Mouse (Mus musculus) cerebellum, adult 9-10 months (tissue): Measurements from ENCODE around the gene Jun.

Experiments used
- DNase-seq: peaks from one replicate; pipeline ENCODE4 v3.0.0; 2022

The Jun gene

DNA sequence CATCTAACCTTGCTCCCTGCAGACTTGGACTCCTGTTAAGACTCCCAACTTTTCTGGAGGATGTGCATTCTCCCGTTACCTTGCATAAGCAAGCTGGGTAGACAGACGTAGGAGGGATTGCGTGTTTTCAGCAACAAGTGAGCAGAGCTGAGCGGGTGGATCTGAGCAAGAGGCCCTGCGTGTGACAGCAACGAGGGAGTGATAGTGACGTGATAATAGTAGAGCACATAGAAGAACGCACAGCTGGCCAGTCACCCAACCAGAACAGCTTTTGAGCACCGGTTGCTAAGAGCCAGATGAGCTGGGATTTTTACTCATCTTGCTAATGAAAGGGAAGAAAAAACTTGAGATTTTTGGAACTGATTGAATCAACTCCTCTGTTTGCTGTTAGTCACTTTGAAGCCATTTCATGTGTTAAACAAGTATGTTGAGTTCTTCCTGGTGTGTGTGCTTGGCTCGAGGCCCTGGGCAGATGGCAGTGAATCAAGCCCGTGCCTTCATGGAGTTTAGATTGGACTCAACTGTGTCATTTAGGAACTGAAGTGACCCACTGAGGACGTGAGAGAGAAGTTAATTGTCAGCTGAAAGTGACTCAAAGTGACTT is 28.6 kb downstream of the Jun start:
- DNase-seq = no peak

DNA sequence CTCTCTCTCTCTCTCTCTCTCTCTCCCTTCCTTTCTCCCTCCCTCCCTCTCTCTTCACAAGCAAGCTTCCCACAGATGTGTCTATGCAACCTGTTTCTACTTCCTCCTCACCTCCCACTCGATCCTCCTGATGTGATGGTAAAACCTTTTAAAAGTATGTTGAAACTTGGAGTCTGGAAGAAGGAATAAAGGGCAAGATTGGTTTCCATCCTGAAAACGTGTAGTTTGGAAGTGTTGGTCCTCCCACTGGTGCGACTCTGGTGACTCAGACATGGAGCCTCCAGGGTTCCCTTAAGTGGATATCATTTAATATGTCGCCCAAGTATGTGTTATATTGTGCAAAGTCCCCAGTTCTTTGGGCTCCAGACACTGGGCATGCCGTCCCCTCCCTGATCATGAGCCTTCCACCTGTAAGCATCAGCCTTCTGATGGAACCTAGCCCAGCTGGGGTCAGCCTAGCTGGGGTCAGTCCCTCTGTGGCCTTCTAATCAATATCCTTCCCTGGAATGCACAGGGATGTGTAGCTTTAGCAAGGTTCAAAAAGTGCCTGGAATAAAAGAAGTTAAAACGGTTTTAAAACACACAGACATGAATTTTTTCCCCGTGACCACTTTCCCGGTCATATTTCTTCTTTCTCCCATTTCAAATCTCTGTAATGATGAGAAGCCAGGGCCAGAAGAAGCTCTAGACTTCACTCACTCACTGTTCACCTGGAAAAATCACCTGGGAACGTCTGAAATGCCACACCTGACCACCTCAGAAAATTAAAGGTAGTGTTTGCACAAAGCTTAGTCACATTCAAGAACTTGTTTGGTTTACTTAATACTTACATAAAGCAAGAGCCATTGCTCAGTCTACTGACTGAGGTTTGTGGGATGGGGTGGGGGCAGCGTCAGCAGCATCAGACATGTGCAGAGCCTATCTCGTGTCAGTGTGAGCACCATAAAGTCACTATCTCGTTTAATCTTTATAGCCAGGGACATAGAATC is 30.1 kb downstream of the Jun start:
- DNase-seq = no peak

DNA sequence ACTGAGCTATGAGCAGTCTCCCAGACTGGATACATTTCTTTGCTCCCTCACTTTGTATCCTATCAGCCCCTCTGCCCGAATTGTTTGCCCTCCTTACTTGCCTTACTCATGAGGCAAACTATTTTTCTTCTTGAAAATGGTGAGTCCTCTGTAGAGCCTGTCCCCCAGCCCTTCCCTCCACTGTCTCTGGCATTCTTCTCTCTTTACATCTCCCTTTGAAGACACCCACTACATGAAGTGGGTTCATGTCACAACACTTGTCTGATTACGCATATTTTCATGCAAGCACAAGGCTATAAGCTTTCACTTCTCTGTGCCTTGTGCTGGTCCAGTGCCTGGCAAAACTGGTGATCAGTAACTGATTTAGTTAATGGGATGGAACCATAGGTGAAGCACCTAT is 31.8 kb downstream of the Jun start:
- no peak for DNase-seq

DNA sequence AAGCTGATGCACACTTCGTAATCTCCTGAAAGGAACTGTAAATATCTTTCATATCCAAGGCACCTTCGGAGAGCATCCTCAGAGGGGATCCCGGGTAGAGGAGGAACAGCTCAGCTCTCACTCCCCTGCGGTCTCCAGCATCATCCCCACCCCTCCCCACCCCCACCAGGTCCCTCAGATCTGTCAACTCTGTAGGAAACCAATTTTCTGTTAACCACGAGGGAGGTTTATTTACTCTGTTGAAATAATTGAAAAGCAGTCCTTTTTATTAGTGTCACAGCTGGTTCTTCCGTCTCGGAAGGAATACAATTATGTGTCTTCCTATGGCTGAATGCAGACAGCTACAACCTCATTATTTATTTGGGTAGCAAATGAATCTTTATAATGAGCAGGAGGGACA is 33.8 kb downstream of the Jun start:
- DNase-seq = no peak

DNA sequence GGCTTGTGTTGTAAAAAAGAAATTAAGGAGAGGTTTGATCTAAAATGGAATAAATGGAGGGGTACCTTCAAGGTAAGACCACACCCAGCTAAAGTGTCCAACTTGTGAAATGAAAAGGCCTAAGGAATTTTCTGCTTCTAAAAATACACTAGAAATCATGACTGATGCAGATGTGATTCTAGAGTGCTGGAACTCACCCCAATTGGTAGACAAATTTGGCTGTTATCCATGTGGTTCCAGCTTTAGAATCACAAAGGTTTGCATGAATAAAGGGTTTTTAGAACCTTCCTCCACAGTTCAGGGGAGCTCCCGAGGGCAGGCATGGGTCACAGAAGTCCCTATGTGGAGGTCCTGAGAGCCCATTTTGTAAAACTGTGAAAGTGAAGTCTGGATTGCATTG is 39.3 kb downstream of the Jun start:
- DNase-seq = no peak

DNA sequence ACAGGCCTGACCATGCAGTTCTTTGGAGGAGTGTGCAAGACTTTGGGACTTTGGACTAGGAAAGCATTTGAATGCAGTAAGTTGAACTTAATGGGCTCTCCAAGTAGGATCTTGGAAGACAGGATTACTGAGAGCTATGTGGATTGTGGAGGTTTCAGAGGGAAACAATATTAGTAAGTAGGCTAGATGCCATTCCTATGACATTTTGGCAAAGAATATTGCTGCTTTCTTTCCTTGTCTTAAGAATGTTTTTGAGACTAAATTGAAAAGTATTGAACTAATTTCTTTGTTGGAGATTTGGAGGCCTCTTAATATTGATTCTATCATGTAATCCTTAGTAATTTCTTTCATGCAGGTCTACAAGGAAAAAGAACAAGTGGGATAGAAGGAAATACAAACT is 39.8 kb downstream of the Jun start:
- no peak for DNase-seq

DNA sequence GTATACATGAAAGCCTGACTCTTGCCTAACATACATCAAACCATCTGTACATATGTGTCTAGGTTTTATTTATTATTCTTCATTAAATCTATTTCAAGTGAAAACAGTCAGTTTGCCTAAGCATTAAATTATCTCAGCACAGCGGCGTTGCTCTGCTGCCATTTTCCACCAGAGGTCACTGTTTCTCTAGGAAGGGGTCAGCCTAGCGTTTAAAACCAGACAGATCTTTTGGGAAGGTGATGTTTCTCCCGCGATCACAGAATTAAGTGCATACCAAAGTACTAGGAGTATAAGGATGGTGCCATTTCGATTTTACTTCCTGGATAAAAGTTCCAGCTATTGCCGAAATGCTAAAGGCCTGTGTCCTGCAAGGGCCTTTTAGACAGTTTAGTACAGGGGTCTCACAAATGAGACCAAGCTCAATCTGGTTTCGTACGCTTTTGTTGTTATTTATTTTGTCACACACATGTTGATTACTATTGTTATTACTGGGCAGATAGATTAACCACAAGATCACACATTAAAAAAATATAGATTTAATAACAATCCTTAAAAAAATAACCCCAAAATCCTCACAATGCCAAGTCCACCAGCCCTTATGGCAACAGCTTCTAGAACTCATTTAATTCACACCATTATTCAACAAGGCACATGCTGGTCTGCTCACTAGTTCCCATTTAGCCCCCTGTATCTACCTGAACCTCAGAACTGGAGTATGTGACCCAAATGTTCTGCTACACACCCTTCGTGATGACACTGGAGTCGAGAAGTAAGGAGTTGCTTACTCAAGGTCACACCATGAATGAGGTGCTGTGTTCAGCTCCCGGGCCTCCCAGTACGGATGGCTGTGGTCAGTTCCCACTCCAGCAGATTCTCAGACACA is 43.6 kb downstream of the Jun start:
- peak; percentile 78 for DNase-seq

DNA sequence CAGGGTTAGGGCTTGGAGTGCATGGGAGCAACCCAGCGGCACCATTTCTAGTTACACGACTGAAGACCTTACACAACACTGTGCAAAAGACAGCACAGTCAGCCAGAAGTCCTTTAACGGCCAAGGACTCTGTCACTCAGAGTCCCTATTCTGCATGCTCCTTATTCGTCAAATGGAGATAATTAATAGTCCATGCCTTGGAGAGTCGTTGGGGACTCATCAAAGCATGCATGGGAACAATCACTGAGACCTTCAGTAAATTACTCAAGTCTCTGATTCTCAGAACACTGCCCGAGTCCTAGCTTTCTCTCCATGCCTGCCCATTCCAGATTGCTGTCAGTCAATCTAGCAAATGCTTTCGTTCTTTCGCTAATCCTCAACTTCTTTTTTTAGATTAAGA is 44.3 kb downstream of the Jun start:
- DNase-seq = no peak

DNA sequence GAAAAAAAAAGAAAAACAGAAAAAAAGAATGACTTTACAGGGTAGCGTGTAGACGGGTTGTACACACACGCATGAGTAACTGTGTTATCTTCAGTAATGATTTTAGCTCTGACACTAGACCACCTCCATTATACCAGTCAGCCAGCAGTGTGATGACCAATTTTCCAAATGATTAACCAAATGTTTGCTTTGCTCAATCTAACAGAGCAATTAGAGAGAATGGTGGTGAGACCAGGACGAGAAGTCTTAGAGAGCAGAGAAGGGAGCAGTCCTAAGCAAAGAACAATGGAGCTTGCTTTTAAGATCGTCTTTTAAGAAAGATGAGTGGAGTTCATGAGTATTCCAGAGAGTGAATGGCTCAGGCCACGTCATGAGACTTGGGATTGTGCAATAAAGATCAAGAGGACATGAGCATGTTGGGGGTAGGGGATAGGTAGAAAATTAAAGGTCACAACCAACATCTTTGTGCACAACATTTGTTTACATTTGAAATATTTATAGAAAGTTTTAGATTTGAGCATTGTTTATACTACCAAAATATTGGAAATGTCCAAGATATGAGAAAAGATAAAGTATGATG is 46.7 kb downstream of the Jun start:
- DNase-seq = no peak

DNA sequence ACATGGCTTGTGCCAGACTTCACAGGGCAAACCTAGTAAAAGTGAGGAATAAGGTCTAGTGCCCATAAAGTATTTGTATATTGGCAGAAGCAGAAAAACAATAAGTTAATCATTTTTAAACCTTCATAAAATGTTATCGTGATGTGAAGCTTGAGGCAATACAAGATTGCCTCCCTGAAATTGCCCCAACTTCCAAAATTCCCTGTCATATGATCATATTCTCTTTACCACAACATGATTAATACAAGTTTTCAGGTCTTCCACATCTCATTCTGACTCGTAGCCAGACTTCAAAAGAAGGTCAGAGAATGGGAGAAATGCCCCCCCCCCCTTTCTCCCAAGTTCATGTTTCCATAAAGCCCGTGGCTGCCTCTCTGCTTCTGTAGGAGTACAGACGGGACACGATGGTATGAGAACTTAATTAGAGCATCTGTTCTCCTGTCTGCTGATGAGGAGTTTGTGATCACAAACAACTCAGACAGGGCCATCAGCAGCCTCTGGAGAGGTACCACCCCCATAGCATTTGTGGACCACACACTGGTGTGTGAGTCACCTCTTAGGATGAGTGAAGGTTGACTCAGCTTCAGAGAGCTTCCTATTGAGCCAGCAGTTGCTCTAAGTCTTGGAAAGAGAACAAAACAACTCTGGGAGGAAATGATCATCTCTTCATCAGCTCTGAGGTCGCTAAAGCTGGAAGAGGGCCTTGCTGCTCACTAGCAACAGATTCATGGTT is 50.8 kb downstream of the Jun start:
- DNase-seq = no peak

DNA sequence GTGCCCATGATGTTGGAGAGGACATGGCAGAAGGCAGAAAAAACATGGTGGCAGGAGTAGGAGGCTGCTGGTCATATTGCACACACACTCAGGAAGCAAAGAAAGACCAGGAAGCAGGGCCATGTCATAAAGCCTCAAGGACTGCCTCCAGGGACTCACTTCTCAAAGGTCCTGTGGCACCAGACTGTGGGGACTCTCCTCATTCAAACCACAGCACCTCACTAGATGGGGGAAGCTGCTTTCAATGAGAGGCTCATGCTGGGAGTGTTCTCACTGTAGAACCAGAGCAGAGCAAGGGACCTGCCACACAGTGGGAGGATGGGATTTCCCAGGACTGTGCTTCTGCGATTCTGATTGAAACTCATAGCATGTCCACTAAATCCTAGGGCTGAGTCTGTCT is 51.9 kb downstream of the Jun start:
- no peak for DNase-seq

DNA sequence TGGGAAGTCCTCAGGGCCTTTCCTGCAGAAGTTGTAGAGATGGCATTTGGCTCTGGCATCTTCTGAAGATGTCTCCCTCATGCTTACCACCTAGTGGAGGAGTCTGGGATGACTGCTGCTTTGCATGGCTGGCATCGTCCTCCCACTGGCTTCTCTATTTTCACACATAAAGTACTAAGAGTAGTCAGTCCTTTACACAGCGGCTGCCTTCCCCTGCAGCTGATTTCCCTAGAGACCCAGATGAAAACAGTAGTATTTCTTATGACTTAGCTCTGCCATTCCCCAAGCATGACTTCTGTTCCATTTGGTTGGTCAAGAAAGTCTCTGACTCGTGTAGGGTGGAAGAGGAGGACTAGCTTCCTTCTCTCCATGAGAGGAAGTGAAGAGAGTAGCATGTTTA is 52.8 kb downstream of the Jun start:
- DNase-seq = no peak
